Mouse (Mus musculus) frontal cortex, postnatal 14 days (tissue): ENCODE measurements at regions not wholly inside any gene's neighbourhood (a gene's known extent, or its start where the extent isn't known, plus 50 kb on each side); places are given as distances from the start of the nearest gene placed in this dataset.

ENCODE experiments used
- DNase-seq, 2 experiments: peaks; one replicate each; pipeline ENCODE4 v3.0.0; 2022; ENCODE audit warnings: low spot score in 2 of 2

GRCm38 (mm10) chr11:57904216-57904615 is 71.6 kb upstream of the Hand1 start:
- no peak for DNase-seq

GRCm38 (mm10) chr11:57899335-57899734 is 66.7 kb upstream of the Hand1 start:
- DNase-seq: no peak

GRCm38 (mm10) chr11:57895497-57895896 is 62.9 kb upstream of the Hand1 start:
- no peak for DNase-seq

GRCm38 (mm10) chr11:57882736-57883635 is 50.4 kb upstream of the Hand1 start:
- no peak for DNase-seq
